Mouse (Mus musculus) olfactory bulb, adult 2 months (tissue): ENCODE results near the gene Ang.

Experiments used
- CTCF ChIP-seq: fragments of 200-500 bp; IDR thresholded peaks from 2 replicates; pipeline ENCODE4 v1.5.1; 2012; ENCODE audit warnings: low read depth, mild to moderate bottlenecking, low read length, moderate library complexity; ENCODE audit not compliant: insufficient read depth
- POLR2A ChIP-seq: fragments of 200-500 bp; IDR thresholded peaks from 2 replicates; pipeline ENCODE4 v1.6.1; 2012; ENCODE audit warnings: mild to moderate bottlenecking, low read depth, low read length, moderate library complexity; ENCODE audit not compliant: insufficient read depth

GRCm38 (mm10) chr14:51082599-51083581 is 8.1 kb upstream of the Ang start:
- no peak for TF ChIP-seq CTCF
- TF ChIP-seq POLR2A = no peak
